Mouse (Mus musculus): Measurements from ENCODE around the gene Gm37596. TPM values are rescaled to one million over a fixed set of nuclear protein-coding genes. Genes with fewer than 3 reads are reported as not detected.

The Gm37596 gene
- polyA plus RNA-seq (2017; shearing (Covaris generic)): not detected

DNA sequence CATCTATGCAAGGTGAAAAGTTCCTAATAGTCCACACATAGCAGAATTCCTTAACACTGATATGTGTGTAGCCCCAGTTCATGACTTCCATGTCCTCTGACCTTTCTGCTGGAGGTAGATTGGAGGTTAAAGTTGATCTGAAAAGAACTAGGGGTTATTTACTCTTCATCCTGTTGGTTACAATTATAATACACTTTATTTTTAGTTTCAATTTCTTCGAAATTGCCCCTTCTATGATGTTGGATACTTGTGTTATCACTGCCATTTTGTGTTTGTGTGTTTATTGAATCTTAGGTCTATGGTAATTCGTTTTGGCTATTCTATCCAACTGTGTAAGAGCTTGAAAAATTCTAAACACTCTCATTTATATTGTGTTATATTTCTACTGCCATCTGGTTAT is at the start of gene Gm37596:
Gene Gm37596 (minus strand): TSS at position 101 of the 400 bp plus-strand sequence.

DNA sequence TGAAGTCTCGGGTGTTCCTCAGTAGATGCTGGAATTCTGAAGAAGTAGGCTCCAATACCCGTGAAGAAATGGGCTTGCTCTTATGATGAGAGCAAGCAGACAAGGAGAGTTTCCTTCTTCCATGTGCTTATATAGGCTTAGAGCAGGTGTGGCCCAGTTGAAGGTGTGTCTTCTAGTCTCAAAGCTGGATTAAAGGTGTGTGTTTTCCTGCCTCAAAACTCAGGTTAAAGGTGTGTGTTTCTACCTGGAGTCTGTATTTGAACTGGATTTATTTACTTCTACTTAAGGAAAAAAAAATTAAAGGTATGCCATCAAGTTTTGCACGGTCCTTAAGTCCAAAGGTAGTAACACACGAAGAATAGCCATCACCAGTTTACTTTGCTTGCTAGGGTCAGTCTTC is 16.7 kb downstream of the Gm37596 start, which contains the start of gene Tdpoz1:
Gene Tdpoz1 (minus strand): TSS at position 101 of the 400 bp plus-strand sequence.

DNA sequence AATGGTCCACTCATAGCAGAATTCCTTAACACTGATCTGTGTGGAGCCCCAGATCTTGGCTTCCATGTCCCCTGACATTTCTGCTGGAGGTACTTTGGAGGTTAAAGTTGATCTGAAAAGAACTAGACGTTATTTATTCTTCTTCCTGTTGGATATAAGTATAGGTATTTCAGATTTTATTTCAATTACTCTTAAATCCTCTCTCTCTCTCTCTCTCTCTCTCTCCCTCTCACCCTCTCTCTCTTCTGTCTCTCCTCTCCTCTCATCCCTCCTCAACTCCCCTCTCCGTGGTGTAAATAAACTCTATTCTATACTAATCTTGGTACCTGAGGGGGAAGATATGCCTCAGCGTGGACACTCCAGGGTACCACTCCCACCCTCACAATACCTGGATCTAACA is 40.3 kb downstream of the Gm37596 start, which contains the start of gene Tdpoz2:
Gene Tdpoz2 (minus strand): TSS at position 101 of the 400 bp plus-strand sequence.

Other genes starting within 250 kb of the Gm37596 start
- under 1 TPM in 1 of 2 experiments, not detected in 1; 0.13 TPM for gene Tchhl1, start 224.3 kb downstream of the Gm37596 start, polyA plus RNA-seq (2017; shearing (Covaris generic))
- gene S100a11, start 172.6 kb downstream of the Gm37596 start, polyA plus RNA-seq (2017; shearing (Covaris generic)): 100 to 1,000 TPM; 776 to 816 TPM
- gene S100a10, start 138.0 kb downstream of the Gm37596 start, polyA plus RNA-seq (2017; shearing (Covaris generic)): 1,000 to 10,000 TPM in 1 of 2 experiments, 100 to 1,000 TPM in 1; 768 to 1,124 TPM
- under 1 TPM in 1 of 2 experiments, not detected in 1; 0.23 TPM for gene Tdpoz2, start 40.4 kb downstream of the Gm37596 start, polyA plus RNA-seq (2017; shearing (Covaris generic))
- not detected for gene Tdpoz1, start 16.8 kb downstream of the Gm37596 start, polyA plus RNA-seq (2017; shearing (Covaris generic))
- gene Gm5773, start 79.9 kb upstream of the Gm37596 start, polyA plus RNA-seq (2017; shearing (Covaris generic)): under 1 TPM in 1 of 2 experiments, not detected in 1; 0.75 TPM
- gene Tdpoz4, start 103.3 kb upstream of the Gm37596 start, polyA plus RNA-seq (2017; shearing (Covaris generic)): under 1 TPM in 1 of 2 experiments, not detected in 1; 0.33 TPM
- not detected for gene Tdpoz3, start 132.9 kb upstream of the Gm37596 start, polyA plus RNA-seq (2017; shearing (Covaris generic))

Measured in inflammation-experienced regulatory T-cells (primary cell).